Mouse (Mus musculus): Measurements from ENCODE around the gene Smarca4.

The Smarca4 gene

DNA sequence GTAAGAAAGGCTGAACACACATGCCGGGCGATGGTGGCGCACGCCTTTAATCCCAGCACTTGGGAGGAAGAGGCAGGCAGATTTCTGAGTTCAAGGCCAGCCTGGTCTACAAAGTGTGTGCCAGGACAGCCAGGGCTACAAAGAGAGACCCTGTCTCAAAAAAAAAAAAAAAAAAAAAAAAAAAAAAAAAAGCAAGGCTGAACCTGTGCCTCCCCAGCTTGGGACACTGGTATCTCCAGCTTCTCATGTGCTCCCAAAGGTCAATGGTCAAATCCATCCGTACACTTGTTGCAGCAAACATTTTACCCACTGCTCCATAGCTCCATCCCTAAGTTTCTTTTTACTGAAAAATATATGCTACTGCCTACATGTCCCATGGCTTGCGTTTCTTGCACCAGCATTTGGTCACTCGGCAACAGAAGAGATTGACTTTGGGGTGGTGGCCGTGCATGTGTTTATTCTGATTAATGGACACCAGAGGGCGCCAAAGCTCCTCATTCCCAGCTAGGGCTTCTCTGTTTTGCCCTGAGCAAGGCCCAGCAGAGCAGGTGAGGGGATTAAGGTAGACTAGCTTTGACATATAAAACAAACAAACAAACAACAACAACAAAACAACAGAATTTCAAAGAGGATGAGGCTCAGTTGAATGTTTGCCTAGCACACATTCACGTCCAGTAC, 14.1 kb upstream of the Smarca4 start:
- DNase-seq: peak; percentile 74

DNA sequence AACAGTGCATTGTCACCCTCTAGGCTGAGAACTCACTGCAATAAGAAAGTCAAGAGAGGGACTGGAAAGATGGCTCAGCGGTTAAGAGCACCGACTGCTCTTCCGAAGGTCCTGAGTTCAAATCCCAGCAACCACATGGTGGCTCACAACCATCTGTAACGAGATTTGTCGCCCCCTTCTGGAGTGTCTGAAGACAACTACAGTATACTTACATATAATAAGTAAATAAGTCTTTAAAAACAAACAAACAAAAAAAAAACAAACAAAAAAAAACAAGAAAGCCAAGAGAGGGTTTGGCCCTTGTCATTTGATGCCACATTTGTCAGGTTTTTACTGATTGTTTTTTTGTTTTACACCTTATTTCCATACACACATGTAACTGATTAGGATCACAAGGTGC, 11.8 kb upstream of the Smarca4 start:
- no peak for DNase-seq

DNA sequence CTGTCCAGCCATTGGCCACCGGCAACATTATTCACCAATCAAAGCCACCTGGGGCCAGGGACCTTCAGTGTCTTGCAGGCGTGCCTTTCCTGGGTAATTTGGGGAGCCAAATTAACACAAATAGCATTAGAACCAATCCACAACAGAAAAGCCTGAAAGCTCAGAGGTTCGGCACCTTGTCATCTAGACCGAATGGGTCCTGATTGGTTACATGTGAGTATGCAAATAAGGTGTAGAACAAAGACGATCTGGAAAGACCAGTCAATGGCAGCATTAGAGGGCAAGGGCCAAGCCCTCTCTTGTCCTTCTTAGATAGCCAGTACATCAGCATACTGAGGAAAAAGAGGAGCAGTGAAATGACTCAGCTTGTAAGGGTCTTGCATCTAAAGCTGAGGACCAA, 10.1 kb upstream of the Smarca4 start:
- DNase-seq: no peak

DNA sequence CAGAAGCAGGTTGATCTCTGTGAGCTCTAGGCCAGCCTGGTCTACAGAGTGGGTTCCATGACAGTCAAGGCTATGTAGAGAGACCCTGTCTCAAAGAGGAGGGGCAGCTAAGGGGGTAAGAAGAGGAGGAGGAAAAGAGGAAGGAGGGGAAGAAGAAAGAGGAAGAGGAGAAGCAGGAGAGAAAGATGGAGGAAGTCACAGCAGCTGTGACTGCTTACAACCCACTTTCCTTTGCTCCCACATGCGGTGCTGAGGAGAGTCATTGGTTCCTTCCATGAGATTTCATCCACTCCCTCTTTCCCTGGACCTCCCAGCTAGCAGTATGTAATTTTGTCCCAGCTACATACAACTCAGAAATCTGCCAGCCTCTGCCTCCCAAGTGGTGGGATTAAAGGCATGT, 9.3 kb upstream of the Smarca4 start:
- no peak for DNase-seq

DNA sequence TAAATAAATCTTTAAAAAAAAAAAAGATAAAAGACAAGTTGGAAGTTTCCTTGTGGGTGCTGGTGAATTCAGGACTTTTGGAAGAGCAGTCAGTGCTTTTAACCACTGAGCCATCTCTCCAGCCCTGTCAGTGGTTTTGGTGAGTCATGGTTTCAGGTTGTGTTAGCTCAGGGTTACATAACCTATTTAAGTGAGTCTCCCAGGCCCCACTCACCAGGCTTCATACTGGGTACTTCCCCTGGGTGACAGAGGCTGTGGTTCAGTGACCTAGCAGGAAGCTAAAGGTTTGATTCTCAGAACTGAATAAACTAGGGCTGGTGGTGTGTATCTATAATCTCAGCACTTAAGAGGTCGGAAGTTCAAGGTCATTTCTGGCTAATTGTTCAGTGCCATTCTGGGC, 6.1 kb upstream of the Smarca4 start:
- peak; percentile 65 for DNase-seq

DNA sequence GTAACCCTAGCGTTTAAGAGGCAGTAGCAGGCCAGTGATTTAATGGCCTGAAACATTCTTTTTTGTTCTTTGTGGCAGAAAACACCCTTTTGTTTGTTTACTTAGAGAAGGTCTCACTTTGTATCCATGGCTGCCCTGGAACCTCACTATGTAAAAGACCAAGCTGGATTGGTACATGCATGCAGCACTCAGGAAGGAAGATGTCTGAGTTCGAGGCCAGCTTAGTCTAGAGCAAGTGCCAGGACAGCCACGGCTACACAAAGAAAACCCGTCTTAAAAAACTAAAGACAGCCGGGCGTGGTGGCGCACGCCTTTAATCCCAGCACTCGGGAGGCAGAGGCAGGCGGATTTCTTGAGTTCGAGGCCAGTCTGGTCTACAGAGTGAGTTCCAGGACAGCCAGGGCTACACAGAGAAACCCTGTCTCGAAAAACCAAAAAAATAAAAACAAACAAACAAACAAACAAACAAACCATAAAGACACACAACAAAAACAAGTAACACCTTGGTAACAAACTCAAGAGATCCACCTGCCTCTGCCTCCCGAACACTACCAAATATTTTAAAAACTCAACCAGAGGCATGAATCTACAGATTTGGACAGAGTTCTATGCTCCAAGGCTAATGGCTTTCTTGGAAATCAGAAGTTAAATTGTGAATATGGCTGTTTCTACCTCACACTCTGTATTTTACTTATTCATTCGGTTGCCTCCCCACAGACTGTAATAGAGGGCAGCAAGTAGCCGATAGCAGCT, 929 bp upstream of the Smarca4 start:
- no peak for DNase-seq

DNA sequence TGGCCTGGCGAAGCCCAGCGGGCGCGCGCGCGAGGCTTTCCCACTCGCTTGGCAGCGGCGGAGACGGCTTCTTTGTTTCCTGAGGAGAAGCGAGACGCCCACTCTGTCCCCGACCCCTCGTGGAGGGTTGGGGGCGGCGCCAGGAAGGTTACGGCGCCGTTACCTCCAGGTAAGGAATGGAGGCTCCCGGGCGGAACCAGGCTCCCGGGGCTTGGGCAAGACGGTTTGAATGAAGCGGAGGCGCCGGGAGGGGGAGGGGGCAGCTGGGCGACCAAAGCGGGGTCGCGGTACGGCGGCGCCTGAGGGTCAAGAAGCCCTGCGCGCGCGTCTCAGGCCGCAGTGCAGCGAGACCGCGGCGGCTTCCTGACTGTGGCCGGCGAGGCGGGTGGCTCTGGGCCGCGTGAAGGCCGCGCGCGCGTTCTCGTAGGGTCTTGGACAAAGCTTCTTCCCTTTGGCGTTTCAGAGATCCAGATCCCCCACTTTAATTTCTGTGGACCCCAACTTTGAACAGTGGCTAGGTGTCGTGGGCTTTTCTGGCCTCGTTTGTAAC, 338 bp downstream of the Smarca4 start:
- DNase-seq: peak; percentile 92

DNA sequence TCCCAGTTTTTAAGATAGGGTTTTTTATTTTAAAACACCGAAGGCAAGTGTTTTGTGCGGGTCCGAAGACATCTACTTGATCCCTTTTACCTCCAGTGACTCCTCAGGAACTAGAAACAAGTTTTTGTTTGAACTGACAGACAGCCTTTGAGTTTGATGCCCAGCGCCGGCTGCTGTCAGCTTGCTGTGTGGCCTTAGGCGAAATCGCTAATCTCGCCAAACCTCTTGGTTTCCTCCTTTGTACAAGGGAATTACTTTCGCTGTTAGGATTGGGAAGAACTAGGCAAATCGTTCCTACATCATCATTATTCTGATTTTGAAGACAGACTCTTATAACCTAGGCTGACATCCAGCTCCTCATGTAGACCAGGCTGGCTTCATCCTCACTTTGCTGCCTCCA, 1.1 kb downstream of the Smarca4 start:
- peak; percentile 47 for DNase-seq

DNA sequence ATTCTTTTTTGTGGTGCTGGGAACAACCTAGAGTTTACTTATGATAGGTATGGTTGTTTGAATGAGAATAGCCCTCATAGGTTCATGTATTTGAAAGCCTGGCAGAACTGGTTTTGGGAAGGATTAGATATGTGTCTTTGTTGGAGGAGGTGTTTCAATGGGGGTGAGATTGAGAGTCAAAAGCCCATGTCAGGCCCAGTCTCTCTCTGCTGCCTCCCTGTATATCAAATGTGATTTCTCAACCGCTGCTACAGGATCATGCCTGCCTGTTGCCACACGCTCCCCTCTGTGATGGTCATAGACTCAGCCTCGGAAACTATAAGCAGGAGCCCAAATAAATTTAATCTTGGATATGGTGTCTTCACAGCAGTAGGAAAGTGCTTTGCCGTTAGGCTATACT, 4.3 kb downstream of the Smarca4 start:
- DNase-seq: no peak

DNA sequence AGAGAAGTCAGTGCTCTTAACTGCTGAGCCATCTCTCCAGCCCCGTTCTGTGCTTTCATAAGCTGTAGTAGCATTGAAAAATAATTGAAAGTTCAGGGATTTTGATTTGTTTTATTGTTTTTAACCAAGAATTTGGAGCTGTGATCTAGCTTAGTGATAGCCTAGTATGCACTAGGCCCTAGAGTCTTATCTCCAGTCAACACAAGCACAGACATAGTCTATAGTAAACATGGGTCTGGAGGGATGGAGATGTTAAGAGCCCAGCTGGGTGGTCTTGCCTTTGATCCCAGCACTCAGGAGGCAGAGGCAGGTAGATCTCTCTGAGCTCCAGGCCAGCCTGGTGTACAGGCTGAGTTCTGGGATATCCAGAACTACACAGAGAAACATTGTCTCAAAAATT, 6.7 kb downstream of the Smarca4 start:
- DNase-seq: no peak

DNA sequence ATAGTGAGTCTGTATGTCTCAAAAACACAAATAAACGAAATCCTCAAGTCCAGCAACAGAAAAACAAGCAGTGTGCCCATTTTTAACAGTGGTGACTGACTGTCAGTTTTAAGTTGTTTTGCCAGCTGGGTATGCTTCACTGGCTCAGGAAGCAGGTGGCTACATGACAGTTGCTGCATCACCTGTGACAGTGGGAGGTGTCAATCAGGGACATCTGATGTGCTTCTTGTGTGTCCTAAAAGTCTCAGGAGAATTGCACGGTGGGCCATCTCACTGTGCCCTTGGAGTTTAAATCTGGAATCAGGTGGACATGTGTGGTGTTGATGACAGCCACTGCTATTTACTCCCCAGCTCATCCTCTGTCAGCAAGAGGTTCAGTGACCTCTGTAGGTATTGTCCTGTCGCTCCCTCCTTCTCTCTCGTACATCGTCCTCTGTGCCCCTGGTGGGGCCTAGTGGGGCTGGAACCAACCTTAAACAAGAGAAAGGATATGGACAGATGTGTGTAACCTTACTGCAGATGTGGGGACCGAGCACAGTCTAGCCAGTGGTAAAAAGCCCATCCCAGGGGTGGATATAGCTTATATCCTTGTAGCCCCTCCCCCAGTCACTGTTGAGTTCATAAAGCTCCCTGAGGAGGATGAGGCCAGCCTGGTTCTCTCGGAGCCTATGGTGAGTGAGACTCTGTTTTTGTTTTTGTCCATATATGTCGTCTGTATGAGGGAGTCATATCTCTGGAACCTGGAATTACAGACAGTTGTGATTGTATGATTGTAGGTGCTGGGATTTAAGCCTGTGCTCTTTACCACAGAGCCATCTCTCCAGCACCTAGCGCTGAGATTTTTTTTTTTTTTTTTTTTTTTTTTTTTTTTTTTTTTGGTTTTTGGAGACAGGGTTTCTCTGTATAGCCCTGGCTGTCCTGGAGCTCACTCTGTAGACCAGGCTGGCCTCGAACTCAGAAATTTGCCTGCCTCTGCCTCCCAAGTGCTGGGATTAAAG, 9.7 kb downstream of the Smarca4 start:
- peak; percentile 71 for DNase-seq

DNA sequence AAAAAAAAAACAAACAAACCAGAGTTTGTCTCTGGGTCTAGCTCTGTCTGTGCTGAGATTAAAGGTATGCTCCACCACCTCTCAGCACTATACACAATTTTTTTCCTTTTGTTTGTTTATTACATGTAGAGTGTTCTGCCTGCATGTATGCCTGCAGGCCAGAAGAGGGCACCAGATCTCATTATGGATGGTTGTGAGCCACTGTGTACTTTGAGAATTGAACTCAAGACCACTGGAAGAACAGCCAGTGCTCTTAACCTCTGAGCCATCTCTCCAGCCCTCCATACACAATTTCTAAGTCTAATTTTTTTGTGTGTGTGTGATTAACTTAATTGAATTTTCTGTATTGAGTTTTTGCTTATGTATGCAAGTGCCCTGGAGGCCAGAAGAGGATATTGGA, 10.6 kb downstream of the Smarca4 start:
- peak; percentile 38 for DNase-seq

DNA sequence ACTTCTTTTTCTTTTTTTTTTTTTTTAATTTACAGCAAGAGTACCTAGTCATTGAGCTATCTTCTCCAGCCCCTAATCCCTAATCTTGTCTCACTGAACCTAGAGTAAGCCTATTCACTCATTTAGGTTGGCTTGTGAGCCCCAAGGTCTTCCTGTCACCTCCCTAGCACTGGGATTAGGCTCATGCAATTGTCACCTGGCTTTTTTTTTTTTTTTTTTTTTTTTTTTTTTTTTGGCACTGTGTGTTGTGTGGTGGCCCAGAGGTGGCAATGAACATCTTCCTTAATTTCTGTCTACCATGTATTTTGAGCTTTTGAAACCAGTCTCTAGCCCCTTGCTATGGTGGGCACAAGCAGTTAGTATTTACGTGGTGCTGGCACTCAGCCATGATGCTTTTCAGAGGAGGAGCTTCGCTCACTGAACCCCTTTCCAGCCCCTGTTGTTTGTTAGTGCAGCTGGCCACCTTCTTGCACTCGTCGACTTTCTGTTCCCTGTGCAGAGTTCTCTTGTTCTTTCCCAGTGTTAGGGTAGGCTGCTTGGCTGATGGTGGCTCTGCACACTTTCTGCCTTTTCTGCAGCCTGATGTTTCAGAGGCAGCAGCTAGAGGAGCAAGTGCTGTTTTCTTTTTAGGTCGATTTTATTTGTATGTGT, 11.3 kb downstream of the Smarca4 start:
- peak; percentile 51 for DNase-seq

DNA sequence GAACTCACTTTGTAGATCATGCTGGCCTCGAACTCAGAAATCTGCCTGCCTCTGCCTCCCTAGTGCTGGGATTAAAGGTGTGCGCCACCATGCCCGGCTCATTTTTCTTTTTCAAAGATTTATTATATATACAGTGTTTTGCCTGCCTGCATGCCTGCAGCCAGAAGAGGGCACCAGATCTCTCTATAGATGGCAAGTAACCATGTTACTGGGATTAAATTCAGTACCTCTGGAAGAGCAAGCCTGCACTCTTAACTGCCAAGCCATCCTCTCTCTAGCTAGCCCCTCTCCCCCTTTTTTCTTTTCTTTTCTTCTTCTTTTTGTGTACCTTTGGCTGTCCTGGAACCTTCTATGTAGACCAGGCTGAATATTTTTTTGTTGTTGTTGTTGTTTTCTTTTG, 14.7 kb downstream of the Smarca4 start:
- peak; percentile 65 for DNase-seq

DNA sequence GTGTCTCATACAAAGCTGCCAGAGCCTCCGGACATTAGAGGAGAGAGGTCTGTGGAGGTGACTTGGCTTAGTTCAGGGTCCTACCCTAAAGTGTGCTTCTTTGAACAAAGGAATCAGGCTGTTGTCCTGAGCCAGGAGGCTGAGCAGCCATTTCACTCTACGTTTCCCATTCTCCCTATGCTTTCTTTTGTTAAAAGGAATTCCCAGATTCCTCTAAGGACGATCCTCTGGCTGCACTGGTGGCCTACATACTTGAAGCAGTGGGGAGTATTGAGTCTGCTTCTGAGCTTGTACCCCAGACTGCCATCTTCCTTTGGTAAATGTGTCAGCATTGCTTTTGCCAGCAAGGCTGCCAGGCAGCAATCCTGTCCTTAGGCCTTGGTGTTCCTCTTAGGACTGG, 17.1 kb downstream of the Smarca4 start:
- no peak for DNase-seq

DNA sequence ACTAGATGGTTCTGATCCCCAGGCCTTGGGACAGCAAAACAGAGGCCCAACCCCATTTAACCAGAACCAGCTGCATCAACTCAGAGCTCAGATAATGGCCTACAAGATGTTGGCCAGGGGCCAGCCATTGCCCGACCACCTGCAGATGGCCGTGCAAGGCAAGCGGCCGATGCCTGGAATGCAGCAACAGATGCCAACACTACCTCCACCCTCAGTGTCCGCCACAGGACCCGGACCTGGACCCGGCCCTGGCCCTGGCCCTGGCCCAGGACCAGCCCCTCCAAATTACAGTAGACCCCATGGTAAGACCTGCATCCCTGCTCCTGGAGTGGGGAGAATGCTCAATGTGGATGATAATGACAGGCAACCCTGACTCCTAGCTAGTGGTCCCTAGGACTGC, 19.7 kb downstream of the Smarca4 start:
- DNase-seq: no peak

DNA sequence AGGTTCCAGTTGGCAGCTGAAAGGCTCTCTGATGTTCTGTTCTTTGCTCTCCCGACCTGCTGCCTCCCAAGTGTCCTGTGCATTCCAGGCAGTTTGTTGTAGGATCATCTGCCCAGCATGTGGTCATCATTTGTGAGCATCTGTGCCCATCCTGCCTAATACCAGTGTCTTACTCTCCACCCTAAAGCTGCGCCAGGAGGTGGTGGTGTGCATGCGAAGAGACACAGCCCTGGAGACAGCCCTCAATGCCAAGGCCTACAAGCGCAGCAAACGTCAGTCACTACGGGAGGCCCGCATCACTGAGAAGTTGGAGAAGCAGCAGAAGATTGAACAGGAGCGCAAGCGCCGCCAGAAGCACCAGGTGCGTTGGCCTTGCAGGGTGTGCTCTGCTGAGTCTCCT, 23.1 kb downstream of the Smarca4 start:
- no peak for DNase-seq

DNA sequence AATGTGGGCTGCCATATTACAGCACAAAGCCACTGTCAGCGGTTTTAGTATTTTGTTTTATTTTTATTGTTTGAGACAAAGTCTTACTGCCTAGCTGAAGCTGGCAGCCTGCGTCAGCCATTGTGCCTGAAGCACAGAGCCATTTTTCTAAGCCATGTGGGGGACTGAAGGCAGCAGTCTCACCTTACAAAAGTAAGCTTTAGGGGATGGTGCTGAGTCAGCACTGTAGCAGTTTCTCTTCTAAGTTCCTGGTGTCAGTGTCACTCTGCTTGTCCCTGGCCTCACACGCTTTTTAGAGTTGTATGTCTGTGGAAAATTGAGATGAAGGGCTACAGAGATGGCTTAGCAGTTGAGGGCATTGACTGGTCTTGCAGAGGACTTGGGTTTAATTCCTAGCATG, 30.4 kb downstream of the Smarca4 start:
- no peak for DNase-seq

DNA sequence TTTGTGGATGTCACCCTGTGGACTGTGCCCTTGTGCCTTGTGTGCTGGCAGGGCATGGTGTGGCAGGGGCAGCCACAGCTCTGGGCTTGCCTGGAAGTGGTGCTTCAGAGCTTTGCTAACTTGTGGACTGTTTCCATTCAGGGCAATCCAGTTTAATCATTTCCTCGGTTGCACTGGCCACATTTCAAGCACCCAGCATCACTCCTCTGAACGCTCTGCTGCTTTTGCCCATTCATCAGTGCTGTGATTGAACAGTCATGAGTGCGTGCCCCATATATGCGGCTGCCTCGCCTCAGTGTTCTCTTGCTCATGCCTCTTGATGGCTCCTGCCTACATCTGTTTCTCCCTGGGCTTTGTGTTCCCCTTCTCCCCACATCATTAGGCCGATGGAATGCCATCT, 31.8 kb downstream of the Smarca4 start:
- DNase-seq: no peak

DNA sequence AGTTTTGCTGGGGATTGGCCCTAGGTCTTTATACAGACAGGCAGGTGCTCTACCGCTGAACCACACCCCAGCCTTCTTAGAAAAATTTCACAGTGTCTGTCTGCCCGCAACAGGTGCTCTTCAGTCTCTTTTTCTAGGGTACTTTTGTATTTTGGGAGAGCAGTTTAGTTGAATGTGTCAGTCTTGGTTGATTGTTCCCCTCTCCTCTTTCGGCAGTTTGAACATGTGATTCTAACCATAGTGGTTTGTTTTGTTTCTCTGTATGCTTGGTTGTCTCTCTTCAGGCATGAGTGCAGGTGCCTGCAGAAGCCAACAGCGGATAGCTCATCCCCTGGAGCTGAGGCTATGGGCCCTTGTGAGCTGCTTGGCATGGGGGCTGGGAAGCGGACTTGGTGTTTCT, 36.3 kb downstream of the Smarca4 start:
- peak; percentile 60 for DNase-seq

DNA sequence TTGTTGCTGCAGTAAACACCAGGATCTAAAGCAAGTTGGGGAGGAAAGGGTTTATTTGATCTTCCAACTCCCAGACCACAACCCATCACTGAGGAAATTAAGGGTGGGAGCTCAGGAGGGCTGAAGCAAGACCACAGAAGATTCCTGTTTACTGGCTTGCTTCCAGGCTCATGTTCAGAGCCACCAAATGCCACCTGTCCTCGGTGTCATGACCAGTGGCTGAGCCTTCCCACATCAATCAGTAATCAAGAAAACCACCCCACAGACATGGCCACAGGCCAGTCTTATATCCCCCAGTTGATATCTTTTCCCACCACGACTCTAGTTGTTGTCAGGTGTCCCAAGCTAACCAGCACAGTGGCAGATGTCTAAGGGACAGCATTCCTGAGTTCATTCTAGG, 37.3 kb downstream of the Smarca4 start:
- DNase-seq: peak; percentile 10

DNA sequence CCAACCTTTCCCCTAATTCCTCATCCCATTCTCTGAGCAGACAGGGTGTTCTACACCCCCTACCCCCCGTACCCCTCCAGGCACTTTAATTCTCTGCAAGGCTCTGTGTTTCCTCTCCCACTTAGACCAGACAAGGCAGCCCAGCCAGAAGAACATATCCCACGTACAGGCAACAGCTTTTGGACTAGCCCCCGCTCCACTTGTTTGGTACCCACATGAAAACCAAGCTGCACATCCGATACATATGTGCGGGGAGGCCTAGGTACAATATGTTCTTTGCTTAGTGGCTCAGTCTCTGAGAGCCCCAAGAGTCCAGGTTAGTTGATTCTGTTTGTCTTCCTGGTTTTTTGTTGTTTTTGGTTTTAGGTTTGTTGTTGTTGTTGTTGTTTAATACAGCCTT, 46.1 kb downstream of the Smarca4 start:
- DNase-seq: no peak

DNA sequence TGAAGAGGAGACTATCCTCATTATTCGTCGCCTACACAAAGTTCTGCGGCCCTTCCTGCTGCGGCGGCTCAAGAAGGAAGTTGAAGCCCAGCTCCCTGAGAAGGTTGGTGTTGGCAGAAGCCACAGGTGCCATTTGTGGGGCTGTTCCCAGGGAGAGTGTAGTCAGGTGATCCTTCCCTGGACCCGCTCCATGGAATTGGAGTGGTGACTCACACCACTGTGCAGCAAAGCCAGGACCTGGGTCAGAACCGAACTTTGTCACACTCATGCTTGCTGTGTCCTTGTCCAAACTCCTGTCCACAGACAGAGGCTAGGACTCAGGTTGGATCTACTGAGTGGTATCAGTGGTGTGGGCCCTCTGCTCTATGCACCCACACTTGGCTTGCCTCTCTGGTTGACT, 53.0 kb downstream of the Smarca4 start:
- DNase-seq: no peak

All from thymus, postnatal 25 days (tissue).